Mouse (Mus musculus) brown adipose tissue, adult 24 weeks (tissue): ENCODE results near the gene Fignl1. TPM values are rescaled to one million over a fixed set of nuclear protein-coding genes. Genes with fewer than 3 reads are reported as not detected.
A peak's percentile ranks its signal among the peaks of the same experiment; 100 is the strongest.

Experiments
- H3K27ac ChIP-seq: fragments of 200-500 bp; replicated peaks from 2 replicates; pipeline ENCODE4 v1.5.1; 2012; ENCODE audit warnings: low read depth, mild to moderate bottlenecking, low read length
- H3K4me1 ChIP-seq: fragments of 200-500 bp; 2 replicates; pipeline ENCODE4 v1.6.1; 2012; ENCODE audit warnings: low read length, mixed read lengths; ENCODE audit not compliant: control insufficient read depth, insufficient read depth, insufficient read length
- H3K4me3 ChIP-seq: fragments of 200-500 bp; 2 replicates; pipeline ENCODE4 v1.5.1; 2012; ENCODE audit warnings: low read depth, mild to moderate bottlenecking, low read length, moderate library complexity; ENCODE audit not compliant: insufficient read depth
- polyA plus RNA-seq: library from polyadenylated mRNA; stranded (reverse); fragments of >200 nt; gene quantifications from 2 replicates; pipeline ENCODE4 v1.2.4, GENCODE M21; 2012; ENCODE audit not compliant: missing spikeins, insufficient read depth, insufficient read length

The Fignl1 gene
- polyA plus RNA-seq: 0.79 TPM in 1 of 2 replicates, not detected in the other

DNA sequence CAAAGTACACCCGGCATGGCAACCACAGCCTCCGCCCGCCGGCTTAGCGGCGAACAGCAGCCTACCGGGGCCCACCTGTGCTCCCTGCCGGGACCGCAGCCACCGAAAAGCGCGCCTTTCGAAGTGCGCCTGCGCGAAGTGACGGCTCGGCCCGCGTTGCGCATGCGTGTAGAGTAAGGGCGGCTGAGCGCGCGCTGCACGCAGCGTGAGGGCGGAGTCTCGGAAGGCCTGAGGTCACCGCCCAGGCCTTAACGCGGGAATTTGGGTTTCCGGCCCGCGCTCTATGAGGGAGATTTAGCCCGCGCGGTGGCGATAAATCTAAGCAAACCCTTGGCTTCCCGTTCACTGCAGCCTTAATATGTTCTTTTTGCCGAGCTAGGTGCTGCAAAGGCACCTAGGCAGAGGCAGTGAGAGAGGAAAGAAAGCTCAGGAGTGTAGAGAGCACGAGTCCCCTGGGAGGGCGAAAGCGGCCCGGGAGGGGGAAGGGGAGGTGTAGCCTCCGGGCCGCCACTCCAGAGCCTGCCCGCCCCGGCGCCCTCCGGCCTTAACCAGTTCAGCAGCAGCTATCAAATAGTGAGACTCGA lies at the start of gene Fignl1:
TSS of gene Fignl1 (minus strand) at position 143 of the 584 bp plus-strand sequence.
- H3K4me3 ChIP-seq: peak within 1 kb of the TSS; percentile 83
- H3K27ac ChIP-seq: peak within 1 kb of the TSS; percentile 95
- H3K4me1 ChIP-seq: no peaks in the 10 kb centered on the region

GRCm38 (mm10) chr11:11856959-11857358 lies 48.2 kb upstream of the Fignl1 start:
- Histone ChIP-seq H3K27ac (no peak overlapping the region), H3K4me3 (no peak overlapping the region), H3K4me1 (no peaks in the 10 kb centered on the region; the same call in 1 of the 2 replicates)

- Histone ChIP-seq H3K27ac (no peak overlapping the region), H3K4me1 (no peaks in the 10 kb centered on the region; the same call in 1 of the 2 replicates), H3K4me3 (no peak overlapping the region)
Observed at GRCm38 (mm10) chr11:11855685-11856131, 46.9 kb upstream of the Fignl1 start.

GRCm38 (mm10) chr11:11855061-11855672 lies 46.4 kb upstream of the Fignl1 start:
- no peaks in the 10 kb centered on the region; the same call in 1 of the 2 replicates for H3K4me1 ChIP-seq
- H3K4me3 ChIP-seq: no peak overlapping the region

GRCm38 (mm10) chr11:11853731-11854461 lies 45.1 kb upstream of the Fignl1 start:
- Histone ChIP-seq H3K27ac (no peak overlapping the region), H3K4me1 (no peaks in the 10 kb centered on the region; the same call in 1 of the 2 replicates), H3K4me3 (no peak overlapping the region)

More at GRCm38 (mm10) chr11:11855061-11855672, 46.4 kb upstream of the Fignl1 start:
- H3K27ac ChIP-seq: no peak overlapping the region

- H3K4me1 ChIP-seq: no peaks in the 10 kb centered on the region; the same call in 1 of the 2 replicates
- H3K27ac ChIP-seq: no peak overlapping the region
- H3K4me3 ChIP-seq: no peak overlapping the region
Observed at GRCm38 (mm10) chr11:11851957-11852505, 43.3 kb upstream of the Fignl1 start.

- Histone ChIP-seq H3K4me3 (no peak overlapping the region), H3K27ac (no peak overlapping the region), H3K4me1 (no peaks in the 10 kb centered on the region)
Observed at GRCm38 (mm10) chr11:11850476-11851267, 41.9 kb upstream of the Fignl1 start.

- H3K27ac ChIP-seq: no peak overlapping the region
- H3K4me1 ChIP-seq: peaks cover 3% of the 10 kb centered on the region
- H3K4me3 ChIP-seq: no peak overlapping the region
Observed at GRCm38 (mm10) chr11:11849513-11850311, 41.0 kb upstream of the Fignl1 start.

DNA sequence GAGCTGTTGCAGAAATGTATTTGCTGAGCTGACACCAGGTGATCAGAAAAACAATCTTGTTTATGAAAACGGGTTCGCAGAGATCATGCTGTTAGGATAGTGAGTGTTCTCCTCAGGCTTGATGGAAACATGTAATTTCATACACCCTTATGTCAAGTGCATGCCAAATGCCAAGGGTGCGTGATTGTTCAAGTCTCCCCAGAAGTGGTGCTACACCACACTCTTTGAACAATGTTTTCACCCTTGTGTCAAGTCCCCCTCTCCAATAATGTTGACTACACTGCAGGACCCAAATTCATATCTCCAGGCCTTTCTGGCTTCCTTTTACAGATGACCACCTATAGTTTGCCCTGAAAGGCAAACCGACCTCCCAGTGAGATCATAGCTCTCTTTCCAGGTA lies 39.7 kb upstream of the Fignl1 start:
- Histone ChIP-seq H3K4me3 (no peak overlapping the region), H3K27ac (no peak overlapping the region)

DNA sequence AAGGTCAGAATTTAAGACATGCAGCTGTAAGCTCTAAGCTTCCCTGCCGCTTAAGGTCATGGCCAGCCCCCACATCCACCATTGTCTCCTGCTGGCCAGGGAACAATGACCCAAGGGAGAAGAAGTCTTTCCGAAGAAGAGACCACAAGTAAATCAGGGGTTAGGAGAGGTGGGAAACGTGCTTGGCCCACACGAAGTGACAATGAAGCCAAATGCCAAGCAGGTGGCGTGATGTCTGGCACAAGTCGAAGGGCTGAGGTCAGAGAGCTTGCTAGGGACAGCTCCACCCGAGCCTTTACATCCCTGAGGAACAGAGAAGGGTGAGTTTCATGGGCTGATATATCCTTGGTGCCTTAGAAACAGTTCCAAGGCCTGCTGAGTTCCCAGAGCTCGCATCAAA lies 36.3 kb upstream of the Fignl1 start:
- Histone ChIP-seq H3K27ac (no peak overlapping the region), H3K4me1 (peaks cover 5% of the 10 kb centered on the region), H3K4me3 (no peak overlapping the region)

More for the DNA sequence above, 39.7 kb upstream of the Fignl1 start:
- H3K4me1 ChIP-seq: peaks cover 5% of the 10 kb centered on the region

- Histone ChIP-seq H3K27ac (peak overlapping the region; percentile 44; the same call in 1 of the 2 replicates), H3K4me1 (peaks cover 5% of the 10 kb centered on the region), H3K4me3 (no peak overlapping the region)
Observed at GRCm38 (mm10) chr11:11844367-11844971, 35.7 kb upstream of the Fignl1 start.

DNA sequence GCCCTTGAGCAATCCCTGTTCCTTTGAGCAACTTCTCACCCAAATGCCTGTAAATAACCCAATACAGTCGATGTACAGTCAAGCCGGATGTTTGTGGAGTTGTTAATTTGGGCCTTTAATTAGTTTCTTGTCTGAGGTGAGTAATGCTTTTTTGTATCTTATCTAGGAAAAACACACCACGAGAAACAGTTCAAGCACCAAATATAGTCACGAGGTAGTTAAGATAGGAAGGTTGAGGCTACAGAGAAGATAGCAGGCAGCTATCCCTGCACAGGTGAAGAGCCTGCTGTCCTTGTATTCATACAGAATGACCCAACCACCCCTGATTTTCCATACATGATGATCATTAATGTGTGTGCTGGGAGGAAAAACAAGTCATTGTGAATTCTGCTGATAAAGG lies 32.8 kb upstream of the Fignl1 start:
- Histone ChIP-seq H3K27ac (no peak overlapping the region), H3K4me3 (no peak overlapping the region), H3K4me1 (peaks cover 9% of the 10 kb centered on the region)

GRCm38 (mm10) chr11:11840746-11841145 lies 32.0 kb upstream of the Fignl1 start:
- Histone ChIP-seq H3K27ac (no peak overlapping the region), H3K4me1 (peaks cover 12% of the 10 kb centered on the region), H3K4me3 (no peak overlapping the region)
